Mouse (Mus musculus): ENCODE data around the gene Prune2. TPM values are rescaled to one million over a fixed set of nuclear protein-coding genes. Genes with fewer than 3 reads are reported as not detected.
"Not testable (repeated sequence)": the region's sequence is repeated elsewhere in the genome, so short reads cannot be mapped to it uniquely, and the experiment has no call there.

The Prune2 gene
- total RNA-seq, 2 experiments from 2014 or later: 22.6 to 25.2 TPM

- intact Hi-C loops (cut with DNase I): no loop called here
- no peak for DNase-seq
Measured at GRCm38 (mm10) chr19:17168186-17168585, 212.3 kb downstream of the Prune2 start.

DNA sequence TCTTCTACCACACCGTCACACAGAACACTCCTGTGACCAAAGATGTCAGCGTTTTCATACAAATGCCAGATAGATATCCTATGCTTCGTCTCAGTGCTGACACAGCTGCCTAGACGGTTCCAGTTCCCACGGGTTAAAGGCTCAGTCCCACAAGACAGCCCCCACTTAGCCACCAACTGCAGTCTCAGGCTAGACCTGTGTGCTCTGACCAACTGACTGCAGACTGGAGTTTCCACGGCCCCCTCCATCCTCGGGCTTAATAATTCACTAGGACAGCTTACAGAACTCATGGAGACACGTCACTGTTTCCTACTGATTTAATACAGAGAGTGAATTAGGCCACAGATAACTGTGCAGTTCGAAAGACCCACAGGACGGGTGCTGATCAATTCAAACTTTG, 213.8 kb downstream of the Prune2 start:
- intact Hi-C loops (cut with DNase I): no loop called here
- no peak for DNase-seq

GRCm38 (mm10) chr19:17174501-17174900, 218.6 kb downstream of the Prune2 start:
- intact Hi-C loops (cut with DNase I); DNase-seq: not testable (repeated sequence)

- DNase-seq: no peak
- intact Hi-C loops (cut with DNase I): no loop called here
Measured at GRCm38 (mm10) chr19:17180506-17180905, 224.6 kb downstream of the Prune2 start.

- intact Hi-C loops (cut with DNase I): no loop called here
- DNase-seq: no peak
Measured at GRCm38 (mm10) chr19:17194730-17195129, 238.8 kb downstream of the Prune2 start.

- intact Hi-C loops (cut with DNase I): no loop called here
- no peak for DNase-seq
Measured at GRCm38 (mm10) chr19:17199059-17199458, 243.1 kb downstream of the Prune2 start.

DNA sequence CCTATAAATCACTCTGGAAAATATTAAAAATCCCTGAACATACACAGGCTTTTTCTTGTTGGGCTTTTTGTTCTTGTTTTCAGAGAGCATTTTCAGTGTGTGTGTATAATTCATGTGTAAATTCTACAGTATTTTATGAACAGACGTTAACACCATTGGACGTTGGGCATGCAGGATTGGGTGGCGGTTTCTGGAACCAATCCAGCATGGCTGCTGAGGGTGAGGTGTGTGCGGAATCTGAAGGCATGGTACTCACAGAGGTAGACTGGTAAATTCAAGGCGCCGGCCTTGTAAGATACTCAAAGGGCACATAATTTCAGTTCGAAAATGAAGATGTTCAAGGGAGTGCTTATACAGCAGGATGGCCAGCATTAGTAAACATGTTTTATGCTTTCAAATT, 251.2 kb downstream of the Prune2 start:
- intact Hi-C loops (cut with DNase I): no loop called here
- DNase-seq: no peak

- intact Hi-C loops (cut with DNase I): no loop called here
- DNase-seq: no peak
Measured at GRCm38 (mm10) chr19:17210541-17210940, 254.6 kb downstream of the Prune2 start.

GRCm38 (mm10) chr19:17214896-17215520, 259.1 kb downstream of the Prune2 start:
- intact Hi-C loops (cut with DNase I): no loop called here
- no peak for DNase-seq

DNA sequence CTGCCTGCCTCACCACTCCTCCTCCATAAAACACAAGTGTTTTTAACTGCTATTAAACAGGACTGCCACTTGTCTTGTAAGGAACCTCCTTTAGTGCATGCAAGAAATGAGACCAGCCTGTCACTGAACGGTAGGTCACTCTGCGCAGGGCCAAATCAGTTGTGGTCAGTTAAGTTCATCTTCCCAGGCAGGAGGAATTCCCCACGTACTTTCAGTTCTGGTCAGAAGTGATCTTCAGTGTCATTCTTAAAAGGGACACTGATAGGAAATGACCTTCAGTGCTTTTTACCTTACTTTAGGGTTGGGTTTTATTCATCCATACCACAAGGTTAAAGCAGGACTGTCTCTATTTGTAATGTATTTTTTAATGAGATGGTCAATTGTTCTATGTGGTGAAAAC, 262.3 kb downstream of the Prune2 start:
- DNase-seq: no peak

DNA sequence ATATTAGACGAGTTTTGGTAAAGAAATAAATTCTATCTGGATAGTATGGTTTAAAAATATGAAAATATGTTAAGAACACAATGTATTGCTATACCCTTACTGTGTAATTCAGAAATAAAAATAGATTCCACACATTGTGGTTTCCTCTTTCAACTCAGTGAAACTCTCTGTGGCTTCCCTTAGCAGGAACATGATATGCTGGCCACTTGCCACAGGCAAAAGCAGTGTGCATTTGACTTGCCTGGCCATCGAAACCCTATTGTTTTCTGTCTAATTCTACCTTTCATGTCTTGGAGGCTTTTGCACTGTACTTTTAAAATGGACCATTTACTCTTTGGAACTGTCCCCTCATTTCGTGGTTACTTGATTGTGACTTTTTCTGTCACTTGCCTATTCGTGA, 267.9 kb downstream of the Prune2 start:
- intact Hi-C loops (cut with DNase I): no loop called here
- peak; percentile 27 to 34 for DNase-seq

More for the DNA sequence above, 262.3 kb downstream of the Prune2 start:
- intact Hi-C loops (cut with DNase I): no loop called here

GRCm38 (mm10) chr19:17225570-17226083, 269.7 kb downstream of the Prune2 start:
- no peak for DNase-seq
- intact Hi-C loops (cut with DNase I): no loop called here

DNA sequence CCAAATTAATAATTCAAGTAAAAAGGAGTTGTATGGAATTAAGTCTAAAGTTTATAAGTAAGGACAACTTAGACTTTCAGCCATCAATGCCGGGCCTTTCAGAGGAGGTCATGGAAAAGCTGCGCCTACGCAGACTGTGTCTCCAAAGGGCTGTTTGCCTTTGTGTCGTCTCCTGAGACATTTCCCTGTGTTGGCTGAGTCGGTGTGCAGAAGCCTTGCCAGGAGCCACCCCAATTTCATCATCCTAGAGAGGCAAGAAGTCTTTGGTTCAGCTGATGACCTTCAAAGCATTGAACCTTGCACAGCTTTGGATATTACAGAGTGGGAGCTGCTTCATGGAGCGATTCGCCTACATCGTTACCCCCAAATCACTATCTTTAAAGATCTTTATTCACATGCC, 270.2 kb downstream of the Prune2 start:
- DNase-seq: no peak

GRCm38 (mm10) chr19:17230013-17230412, 274.1 kb downstream of the Prune2 start:
- DNase-seq: no peak
- intact Hi-C loops (cut with DNase I): no loop called here

More for the DNA sequence above, 270.2 kb downstream of the Prune2 start:
- intact Hi-C loops (cut with DNase I): no loop called here

DNA sequence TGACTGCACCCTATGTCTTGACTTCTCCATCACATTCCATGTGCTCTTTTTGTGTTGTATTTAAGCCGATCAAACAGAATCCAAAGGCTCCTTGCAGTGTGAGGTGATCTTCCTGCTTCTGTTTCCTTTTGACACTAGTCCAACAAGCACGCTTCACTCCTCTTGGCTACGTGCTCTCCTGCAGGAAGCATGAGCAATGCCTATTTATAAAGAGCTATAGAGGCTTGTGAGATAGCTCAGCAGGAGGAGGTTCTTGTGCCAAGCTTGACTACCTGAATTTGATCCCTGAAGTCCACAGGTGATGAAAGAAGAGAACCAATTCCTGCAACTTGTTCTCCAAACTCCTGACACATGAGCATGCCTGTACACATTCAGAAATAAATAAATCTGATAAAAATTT, 282.6 kb downstream of the Prune2 start:
- no peak for DNase-seq
- intact Hi-C loops (cut with DNase I): no loop called here

- intact Hi-C loops (cut with DNase I): no loop called here
- no peak for DNase-seq
Measured at GRCm38 (mm10) chr19:17240170-17241077, 284.5 kb downstream of the Prune2 start.

- DNase-seq: no peak
- intact Hi-C loops (cut with DNase I): no loop called here
Measured at GRCm38 (mm10) chr19:17241206-17241605, 285.3 kb downstream of the Prune2 start.

GRCm38 (mm10) chr19:17242962-17243361, 287.0 kb downstream of the Prune2 start:
- intact Hi-C loops (cut with DNase I): no loop called here
- DNase-seq: no peak

GRCm38 (mm10) chr19:17244544-17244943, 288.6 kb downstream of the Prune2 start:
- intact Hi-C loops (cut with DNase I): no loop called here
- DNase-seq: no peak

DNA sequence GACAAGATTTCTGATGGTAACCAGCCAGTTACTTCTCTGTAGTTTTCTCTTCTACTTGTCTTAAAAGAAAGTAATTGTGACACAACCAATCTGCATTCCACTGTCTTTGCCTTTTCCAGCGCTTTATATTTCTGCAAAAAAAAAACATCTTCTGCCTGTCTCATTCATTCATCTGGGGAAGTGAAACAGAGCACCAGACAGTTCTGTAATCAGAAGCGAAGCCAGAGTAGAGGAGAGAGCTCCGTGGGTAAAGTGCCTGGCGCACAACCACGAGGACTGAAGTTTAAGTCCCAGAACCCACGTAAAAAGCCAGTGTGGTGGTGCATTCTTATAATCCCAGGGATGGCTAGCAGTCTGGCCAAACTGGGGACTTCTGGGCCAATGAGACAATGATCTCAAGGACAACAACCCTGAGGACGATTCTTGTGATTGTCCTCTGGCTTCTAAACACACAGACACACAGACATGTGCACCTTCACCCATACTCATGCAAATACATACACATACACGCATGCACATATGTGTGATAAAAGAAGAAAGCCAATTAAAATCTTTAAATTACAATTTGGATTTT, 291.5 kb downstream of the Prune2 start:
- intact Hi-C loops (cut with DNase I): no loop called here
- no peak for DNase-seq

DNA sequence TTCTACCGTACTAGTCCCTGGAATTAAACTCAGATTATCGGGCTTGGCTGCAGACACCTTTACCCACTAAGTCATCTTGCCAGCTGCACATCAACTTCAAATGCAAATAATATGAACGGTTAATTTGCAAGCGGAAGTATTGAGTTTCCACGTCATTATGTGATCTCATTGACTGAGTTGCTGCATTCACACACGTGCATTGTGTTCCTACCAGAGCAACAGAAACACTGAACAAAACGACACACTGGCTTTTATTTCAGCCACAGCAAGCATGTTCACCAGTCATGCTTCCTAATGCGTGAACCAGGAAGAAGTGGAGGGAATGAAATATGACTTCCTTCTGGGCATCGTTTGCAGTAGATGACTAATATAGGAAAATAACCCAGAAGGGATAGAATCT, 293.8 kb downstream of the Prune2 start:
- intact Hi-C loops (cut with DNase I): no loop called here
- DNase-seq: no peak
